Mouse (Mus musculus) heart, embryonic 12.5 days (tissue): ENCODE measurements around the gene Iglon5. TPM values are rescaled to one million over a fixed set of nuclear protein-coding genes. Genes with fewer than 3 reads are reported as not detected.

Experiments
- ATAC-seq: fragments of 200-750 bp; cut with Nextera tagmentation; 2 replicates; pipeline ENCODE4 v1.8.0; 2017; ENCODE audit warnings: moderate TSS enrichment, moderate library complexity; ENCODE audit not compliant: insufficient number of reproducible peaks, low FRiP score
- H3K27ac ChIP-seq: fragments of 300-500 bp; sonication (generic); 2 replicates; pipeline ENCODE4 v1.5.1; 2016; ENCODE audit warnings: mild to moderate bottlenecking, moderate library complexity; ENCODE audit not compliant: poor library complexity, severe bottlenecking
- H3K27me3 ChIP-seq: fragments of 300-500 bp; sonication (generic); replicated peaks from 2 replicates; pipeline ENCODE4 v1.6.1; 2016; ENCODE audit warnings: mild to moderate bottlenecking, moderate library complexity
- H3K36me3 ChIP-seq: fragments of 300-500 bp; sonication (generic); 2 replicates; pipeline ENCODE4 v1.6.1; 2016; ENCODE audit warnings: mild to moderate bottlenecking, moderate library complexity
- H3K4me1 ChIP-seq: fragments of 300-500 bp; sonication (generic); replicated peaks from 2 replicates; pipeline ENCODE4 v1.6.1; 2016; ENCODE audit warnings: mild to moderate bottlenecking
- H3K4me2 ChIP-seq: fragments of 300-500 bp; sonication (generic); 2 replicates; pipeline ENCODE4 v1.6.1; 2016; ENCODE audit warnings: mild to moderate bottlenecking, moderate library complexity
- H3K4me3 ChIP-seq: fragments of 300-500 bp; sonication (generic); 2 replicates; pipeline ENCODE4 v1.5.1; 2016; ENCODE audit warnings: mild to moderate bottlenecking
- H3K9ac ChIP-seq: fragments of 300-500 bp; sonication (generic); 2 replicates; pipeline ENCODE4 v1.6.1; 2016; ENCODE audit warnings: mild to moderate bottlenecking, moderate library complexity
- H3K9me3 ChIP-seq: fragments of 300-500 bp; sonication (generic); replicated peaks from 2 replicates; pipeline ENCODE4 v1.6.1; 2016; ENCODE audit warnings: mild to moderate bottlenecking, moderate library complexity
- WGBS: fragments of 180-500 bp; shearing (Covaris S2); methylation state at CpG from one replicate; pipeline ENCODE4 v1.1.7; 2016; 5-methylcytosine and 5-hydroxymethylcytosine counted together
- polyA plus RNA-seq: library from polyadenylated mRNA; unstranded; fragments of >200 nt; fragmentation: Nextera tagmentation; extraction: Ambion mirVana; gene quantifications from 2 replicates; pipeline ENCODE4 v1.2.1, GENCODE M21; 2016

Gene Iglon5
- polyA plus RNA-seq, 1 experiment from 2014 or later: 0.10 TPM

GRCm38 (mm10) chr7:43465344-43466098 is 24.4 kb downstream of the Iglon5 start:
- H3K9me3 ChIP-seq: no peaks in the 10 kb centered on the region; the same call in 1 of the 2 replicates
- peak; percentile 87 for ATAC-seq
- no peak overlapping the region for H3K27ac ChIP-seq
- peaks cover 6% of the 10 kb centered on the region for H3K4me1 ChIP-seq
- peaks cover 32% of the 10 kb centered on the region for H3K27me3 ChIP-seq
- H3K9ac ChIP-seq: peak overlapping the region; percentile 66
- no peaks in the 10 kb centered on the region for H3K36me3 ChIP-seq
- H3K4me2 ChIP-seq: peak overlapping the region; percentile 90
- WGBS: under 1% methylated on average over 33 of the region's 33 CpGs
- peak overlapping the region; percentile 56 for H3K4me3 ChIP-seq

GRCm38 (mm10) chr7:43464864-43465343 is 25.0 kb downstream of the Iglon5 start:
- Histone ChIP-seq H3K36me3 (no peaks in the 10 kb centered on the region), H3K27me3 (peaks cover 32% of the 10 kb centered on the region), H3K9me3 (no peaks in the 10 kb centered on the region), H3K9ac (peak overlapping the region; percentile 66), H3K27ac (no peak overlapping the region), H3K4me2 (peak overlapping the region; percentile 90), H3K4me3 (peak overlapping the region; percentile 56), H3K4me1 (peaks cover 6% of the 10 kb centered on the region)
- ATAC-seq: peak; percentile 70
- 6% methylated on average over 35 of the region's 35 CpGs for WGBS

- no peak overlapping the region for H3K27ac ChIP-seq
- WGBS: 74% methylated on average over 7 of the region's 7 CpGs
- peaks cover 32% of the 10 kb centered on the region for H3K27me3 ChIP-seq
- H3K9me3 ChIP-seq: no peaks in the 10 kb centered on the region
- no peak overlapping the region for H3K9ac ChIP-seq
- no peaks in the 10 kb centered on the region for H3K36me3 ChIP-seq
- H3K4me2 ChIP-seq: no peak overlapping the region
- H3K4me1 ChIP-seq: peaks cover 6% of the 10 kb centered on the region
- no peak overlapping the region for H3K4me3 ChIP-seq
- ATAC-seq: no peak
Measured at GRCm38 (mm10) chr7:43463976-43464375, 25.9 kb downstream of the Iglon5 start.

DNA sequence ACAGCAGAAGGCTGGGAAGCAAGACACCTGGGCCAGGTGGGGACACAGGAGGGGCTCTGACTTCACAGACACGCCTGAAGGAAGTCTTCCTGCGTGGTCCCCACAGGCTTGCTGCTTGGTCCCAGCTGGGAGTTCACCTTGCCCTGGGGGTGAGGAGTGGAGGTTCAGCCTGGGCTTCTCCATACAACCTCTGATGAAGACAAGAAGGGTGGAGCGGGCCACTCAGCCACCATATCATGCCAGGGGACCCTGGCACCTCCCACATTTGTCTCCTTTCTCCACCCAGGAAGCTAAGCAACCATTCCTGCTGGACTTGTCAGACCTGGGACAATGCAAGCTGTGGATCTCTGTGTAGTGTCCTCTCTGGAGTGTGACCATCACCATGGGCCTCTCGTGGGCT is 27.0 kb downstream of the Iglon5 start, which contains the start of gene Vsig10l:
Vsig10l (plus strand) TSS at position 301 of the 400 bp plus-strand sequence.
- Histone ChIP-seq H3K27me3 (peaks cover 23% of the 10 kb centered on the region), H3K27ac (no peak within 1 kb of the TSS), H3K9ac (no peak within 1 kb of the TSS; the same call in 1 of the 2 replicates), H3K4me2 (no peak within 1 kb of the TSS), H3K36me3 (peaks cover 5% of the 10 kb centered on the region), H3K9me3 (no peaks in the 10 kb centered on the region), H3K4me3 (no peak within 1 kb of the TSS), H3K4me1 (peaks cover 6% of the 10 kb centered on the region)
- no peak for ATAC-seq
- 45% methylated on average over 4 of the region's 4 CpGs for WGBS

GRCm38 (mm10) chr7:43454371-43454770 is 35.5 kb downstream of the Iglon5 start:
- Histone ChIP-seq H3K4me1 (peaks cover 6% of the 10 kb centered on the region), H3K27me3 (no peaks in the 10 kb centered on the region), H3K27ac (no peak overlapping the region), H3K9ac (no peak overlapping the region), H3K36me3 (peaks cover 76% of the 10 kb centered on the region), H3K4me3 (no peak overlapping the region), H3K4me2 (no peak overlapping the region), H3K9me3 (no peaks in the 10 kb centered on the region)
- ATAC-seq: no peak
- 78% methylated on average over 6 of the region's 6 CpGs for WGBS

GRCm38 (mm10) chr7:43453599-43454355 is 36.1 kb downstream of the Iglon5 start:
- peaks cover 76% of the 10 kb centered on the region for H3K36me3 ChIP-seq

DNA sequence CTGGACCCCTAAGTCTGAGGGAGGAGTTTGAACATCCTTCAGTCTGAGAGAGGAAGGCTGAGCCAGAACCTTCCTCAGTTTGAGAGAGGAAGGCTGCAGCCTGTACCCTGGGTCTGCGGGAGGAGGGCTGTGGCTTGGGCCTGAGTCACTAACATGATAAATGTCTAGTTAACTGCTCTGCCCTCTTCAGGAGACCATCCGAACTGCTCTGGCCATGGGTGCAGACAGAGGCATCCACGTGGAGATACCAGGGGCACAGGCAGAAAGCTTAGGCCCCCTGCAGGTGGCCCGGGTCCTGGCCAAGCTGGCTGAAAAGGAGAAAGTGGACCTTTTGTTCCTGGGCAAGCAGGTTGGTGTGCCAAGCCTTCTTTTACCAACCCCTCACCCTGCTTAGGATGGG is 37.3 kb downstream of the Iglon5 start:
- Histone ChIP-seq H3K27me3 (no peaks in the 10 kb centered on the region), H3K4me2 (no peak overlapping the region), H3K4me3 (no peak overlapping the region), H3K9ac (no peak overlapping the region), H3K9me3 (no peaks in the 10 kb centered on the region), H3K4me1 (peaks cover 23% of the 10 kb centered on the region), H3K27ac (no peak overlapping the region), H3K36me3 (peaks cover 69% of the 10 kb centered on the region)
- 33% methylated on average over 4 of the region's 4 CpGs for WGBS
- ATAC-seq: no peak

More at GRCm38 (mm10) chr7:43453599-43454355, 36.1 kb downstream of the Iglon5 start:
- 85% methylated on average over 14 of the region's 14 CpGs for WGBS
- H3K9ac ChIP-seq: no peak overlapping the region
- H3K27me3 ChIP-seq: no peaks in the 10 kb centered on the region
- H3K9me3 ChIP-seq: no peaks in the 10 kb centered on the region
- no peak for ATAC-seq
- H3K4me3 ChIP-seq: no peak overlapping the region
- no peak overlapping the region for H3K27ac ChIP-seq
- peaks cover 12% of the 10 kb centered on the region for H3K4me1 ChIP-seq
- no peak overlapping the region for H3K4me2 ChIP-seq

DNA sequence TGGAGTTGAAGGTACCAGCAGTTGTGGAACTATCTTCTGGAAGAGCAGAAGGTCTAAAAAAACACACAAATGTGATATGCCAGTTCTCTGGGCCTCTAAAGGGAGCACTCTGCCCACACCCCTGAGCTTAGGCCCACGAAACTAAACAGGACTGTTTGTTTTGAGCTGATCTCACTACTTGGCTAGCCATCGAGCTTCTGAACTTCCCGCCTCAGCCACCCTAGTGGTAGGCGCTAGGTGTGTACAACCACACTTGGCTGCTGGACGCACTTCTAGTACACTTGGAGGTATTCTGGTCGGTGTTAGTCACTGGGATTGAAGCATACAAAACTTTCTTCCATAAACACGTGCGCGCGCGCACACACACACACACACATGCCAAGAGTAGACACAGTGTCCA is 38.1 kb downstream of the Iglon5 start:
- no peak for ATAC-seq
- Histone ChIP-seq H3K9ac (no peak overlapping the region), H3K36me3 (peaks cover 60% of the 10 kb centered on the region)

DNA sequence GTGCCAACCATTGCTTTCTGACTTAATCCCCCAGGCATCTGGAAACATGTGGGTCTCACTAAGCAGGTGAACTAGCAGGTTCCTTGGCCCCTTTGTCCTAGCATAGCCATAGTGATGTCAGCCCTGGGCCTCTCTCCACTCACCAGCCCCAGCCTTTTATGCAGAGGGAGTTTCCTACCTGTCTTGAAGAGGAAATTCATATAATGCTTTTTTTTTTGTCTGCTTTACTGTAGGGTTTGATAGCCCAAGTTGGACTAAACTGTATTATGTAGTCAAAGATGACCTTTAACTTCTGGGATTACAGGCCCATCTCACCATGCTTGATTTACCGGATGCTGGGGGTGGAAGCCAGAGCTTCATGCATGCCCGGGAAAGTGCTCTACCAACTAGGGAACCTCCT is 40.1 kb downstream of the Iglon5 start:
- Histone ChIP-seq H3K4me3 (no peak overlapping the region), H3K36me3 (peaks cover 41% of the 10 kb centered on the region), H3K9ac (no peak overlapping the region), H3K9me3 (no peaks in the 10 kb centered on the region), H3K4me2 (no peak overlapping the region), H3K27ac (peak overlapping the region; percentile 42; the same call in 1 of the 2 replicates), H3K27me3 (no peaks in the 10 kb centered on the region), H3K4me1 (peaks cover 45% of the 10 kb centered on the region)
- WGBS: 90% methylated on average over 2 of the region's 2 CpGs
- ATAC-seq: no peak

More for the DNA sequence above, 38.1 kb downstream of the Iglon5 start:
- whole genome bisulfite sequencing: 94% methylated on average over 11 of the region's 11 CpGs
- Histone ChIP-seq H3K27ac (no peak overlapping the region), H3K4me1 (peaks cover 27% of the 10 kb centered on the region), H3K27me3 (no peaks in the 10 kb centered on the region), H3K4me2 (no peak overlapping the region), H3K4me3 (no peak overlapping the region), H3K9me3 (no peaks in the 10 kb centered on the region)

- Histone ChIP-seq H3K36me3 (peaks cover 25% of the 10 kb centered on the region), H3K27me3 (no peaks in the 10 kb centered on the region), H3K27ac (no peak overlapping the region), H3K9ac (no peak overlapping the region; the same call in 1 of the 2 replicates), H3K4me1 (peaks cover 51% of the 10 kb centered on the region), H3K9me3 (no peaks in the 10 kb centered on the region), H3K4me2 (no peak overlapping the region), H3K4me3 (no peak overlapping the region)
- WGBS: 83% methylated on average over 2 of the region's 3 CpGs
- ATAC-seq: no peak
Measured at GRCm38 (mm10) chr7:43448246-43448645, 41.6 kb downstream of the Iglon5 start.

DNA sequence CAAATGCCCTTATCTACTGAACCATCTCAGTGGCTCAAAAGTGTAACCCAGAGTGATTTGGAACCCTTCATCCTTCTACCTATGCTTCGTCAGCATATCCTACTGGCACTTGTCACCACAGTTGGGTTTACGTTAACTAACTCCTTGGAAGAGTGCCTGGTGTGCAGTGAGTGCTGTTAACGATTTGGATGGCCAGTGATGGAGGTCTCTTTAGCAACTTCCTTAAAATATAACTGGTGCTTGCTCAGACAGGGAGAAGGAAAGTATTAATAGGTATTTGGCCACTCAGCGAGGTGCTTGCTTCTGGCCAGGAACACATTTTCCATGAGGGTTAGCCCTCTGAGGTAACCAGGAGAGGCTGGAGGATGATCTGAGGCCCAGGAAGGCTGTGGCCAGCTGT is 42.1 kb downstream of the Iglon5 start:
- Histone ChIP-seq H3K27ac (no peak overlapping the region), H3K4me2 (no peak overlapping the region), H3K4me1 (peaks cover 52% of the 10 kb centered on the region), H3K27me3 (no peaks in the 10 kb centered on the region), H3K9me3 (no peaks in the 10 kb centered on the region), H3K9ac (no peak overlapping the region; the same call in 1 of the 2 replicates), H3K36me3 (peaks cover 21% of the 10 kb centered on the region), H3K4me3 (no peak overlapping the region)
- 80% methylated on average over 4 of the region's 4 CpGs for WGBS
- no peak for ATAC-seq
